Mouse (Mus musculus) kidney, adult 2 months (tissue): Measurements from ENCODE around the gene Slc25a12.

ENCODE experiments used
- CTCF ChIP-seq: fragments of 200-500 bp; conservative IDR thresholded peaks from 2 replicates; pipeline ENCODE4 v1.5.1; 2011; ENCODE audit warnings: low read depth, mild to moderate bottlenecking, control low read depth, low read length, moderate library complexity, mixed read lengths; ENCODE audit not compliant: insufficient read depth, insufficient read length
- POLR2A ChIP-seq: fragments of 200-500 bp; IDR thresholded peaks from one replicate; pipeline ENCODE4 v1.6.1; 2011; ENCODE audit warnings: low read depth, low read length, control low read depth

DNA sequence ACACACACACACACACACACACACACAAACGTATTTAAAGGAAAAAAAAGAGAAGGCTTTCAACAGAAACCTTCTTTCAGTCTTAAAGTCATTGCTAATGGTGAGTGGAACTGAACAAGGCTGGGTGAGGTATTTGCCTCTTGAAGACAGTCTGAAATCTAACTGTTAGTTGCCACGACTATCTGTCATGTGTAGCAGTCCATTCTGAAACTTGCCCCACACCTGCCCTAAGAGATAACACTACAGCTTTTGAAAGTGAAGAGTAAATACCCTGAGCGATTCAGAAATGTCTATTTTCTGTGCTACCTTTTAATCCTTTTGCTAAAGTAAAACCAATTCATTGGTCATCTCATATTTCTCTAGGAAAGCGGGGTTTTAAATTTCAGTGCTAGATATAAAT, 132.1 kb downstream of the Slc25a12 start:
- TF ChIP-seq POLR2A (no peak), CTCF (no peak)
